Mouse (Mus musculus) hematopoietic stem cell, adult 5-6 weeks (primary cell): ENCODE measurements around the gene Zcwpw1. TPM values are rescaled to one million over a fixed set of nuclear protein-coding genes. Genes with fewer than 3 reads are reported as not detected.
A peak's percentile ranks its signal among the peaks of the same experiment; 100 is the strongest.
"Not testable (repeated sequence)": the region's sequence is repeated elsewhere in the genome, so short reads cannot be mapped to it uniquely, and the experiment has no call there.

Experiments used
- ATAC-seq, 2 experiments: fragments of 125-278 bp in 1 of 2; replicated peaks in 1 of 2; 2 replicates each; pipeline ENCODE4 v1.8.0; 2016 to 2017; ENCODE audit warnings: inconsistent platforms in 2 of 2, mild to moderate bottlenecking in 2 of 2, moderate number of reproducible peaks in 2 of 2, low read depth in 1 of 2, moderate TSS enrichment in 1 of 2; ENCODE audit not compliant: low FRiP score in 2 of 2, poor library complexity in 2 of 2, severe bottlenecking in 2 of 2, insufficient read depth in 1 of 2, low TSS enrichment in 1 of 2
- total RNA-seq: library from RNA; stranded (forward); fragments of 172-1452, 232-1000 nt; gene quantifications from 2 replicates; pipeline ENCODE4 v1.2.3, GENCODE M21; 2017

Gene Zcwpw1
- total RNA-seq, 1 experiment from 2014 or later, result 27.6 TPM

GRCm38 (mm10) chr5:137817466-137818222 lies 30.0 kb downstream of the Zcwpw1 start:
- no peak for ATAC-seq

GRCm38 (mm10) chr5:137822126-137822525 lies 34.5 kb downstream of the Zcwpw1 start:
- no peak for ATAC-seq

DNA sequence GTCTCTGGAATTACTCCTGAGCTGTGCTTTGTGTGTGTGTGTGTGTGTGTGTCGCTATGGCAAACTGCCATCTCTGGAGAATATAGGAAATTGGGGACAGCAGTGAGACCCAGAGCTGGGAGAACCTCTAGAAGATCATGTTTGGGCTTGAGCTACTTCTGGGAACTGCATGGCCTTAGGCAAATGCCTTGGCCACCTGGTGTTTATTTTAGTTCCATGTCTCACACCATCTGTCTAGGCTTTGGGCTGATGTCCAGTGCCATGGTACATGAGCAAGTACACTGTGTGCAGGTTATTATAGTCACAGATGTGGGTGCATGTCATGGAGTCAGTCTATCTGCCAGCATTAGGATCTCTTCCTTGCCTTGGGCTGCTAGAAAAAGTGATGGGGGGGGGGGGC lies 35.0 kb downstream of the Zcwpw1 start:
- ATAC-seq, result no peak

DNA sequence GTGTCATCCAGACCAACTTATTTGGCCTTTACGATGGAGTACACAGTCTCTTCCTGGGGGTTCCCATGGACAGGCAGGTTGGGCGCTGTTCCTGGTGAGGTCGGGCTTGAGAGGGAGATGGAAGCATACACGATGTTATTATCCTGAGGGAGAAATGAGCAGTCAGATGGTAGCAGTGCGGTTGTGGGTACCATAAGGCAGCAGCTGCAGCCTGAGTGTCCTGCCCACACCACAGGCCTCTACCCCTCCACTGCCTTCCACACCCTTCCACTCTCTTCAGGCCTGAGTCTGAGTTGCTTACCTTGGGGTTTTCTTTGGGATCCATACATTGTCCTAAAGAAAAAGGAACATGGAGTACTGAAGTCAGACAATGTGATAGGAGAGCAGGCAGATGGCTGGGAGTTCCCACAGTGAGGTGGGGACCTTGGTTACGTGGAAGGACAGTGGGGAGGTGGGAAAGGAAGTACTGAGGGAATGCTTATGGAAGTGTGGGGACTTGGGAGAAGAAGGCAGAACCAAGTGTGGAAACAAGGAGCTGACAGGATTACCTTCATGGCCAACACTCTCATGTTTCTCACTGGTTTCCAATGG lies 36.0 kb downstream of the Zcwpw1 start:
- no peak for ATAC-seq

- ATAC-seq, result peak; percentile 40 to 53; a peak in 1 of 4 replicates
Measured at GRCm38 (mm10) chr5:137825030-137825429, 37.4 kb downstream of the Zcwpw1 start.

GRCm38 (mm10) chr5:137825971-137826370 lies 38.4 kb downstream of the Zcwpw1 start:
- ATAC-seq, result no peak

GRCm38 (mm10) chr5:137826421-137826820 lies 38.8 kb downstream of the Zcwpw1 start:
- no peak for ATAC-seq

DNA sequence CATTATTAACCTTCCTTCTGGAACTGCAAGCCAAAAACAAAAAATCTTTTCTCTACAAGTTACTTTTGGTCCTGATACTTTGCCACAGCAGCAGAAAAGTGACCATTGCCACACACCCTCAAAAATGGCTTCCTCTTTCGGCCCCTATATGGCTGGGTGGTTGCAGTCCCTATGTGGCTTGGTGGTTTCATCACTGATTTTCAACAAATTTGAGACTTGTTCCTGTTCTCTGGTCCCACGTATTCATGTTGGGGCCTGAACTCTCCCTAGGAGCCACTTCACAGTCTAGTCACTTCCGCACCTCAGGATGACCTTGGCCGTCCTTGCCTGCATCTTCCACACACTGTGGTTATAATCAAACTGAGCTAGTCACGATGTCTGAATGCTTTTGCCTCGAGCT lies 41.1 kb downstream of the Zcwpw1 start:
- peak; percentile 33 to 69; a peak in 1 of 4 replicates for ATAC-seq

DNA sequence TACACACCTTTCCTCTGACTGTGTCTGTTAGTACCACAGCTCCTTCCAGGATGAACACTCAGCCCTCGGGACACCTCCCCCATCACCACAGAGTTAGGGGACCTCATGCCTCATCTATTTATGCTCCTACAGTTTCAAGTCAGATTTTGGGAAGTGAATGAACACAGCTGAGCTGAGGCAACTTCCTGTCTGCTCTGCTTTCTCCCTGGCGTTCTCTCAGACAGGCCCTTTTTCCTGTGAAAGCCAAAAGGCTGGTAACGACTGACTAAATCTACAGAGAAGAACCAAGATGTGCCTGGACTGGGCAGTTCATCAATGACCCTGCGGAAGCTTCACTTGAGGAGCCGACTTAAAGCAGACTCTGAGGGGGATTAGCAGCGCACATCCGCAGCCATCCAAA lies 42.6 kb downstream of the Zcwpw1 start:
- no peak for ATAC-seq

DNA sequence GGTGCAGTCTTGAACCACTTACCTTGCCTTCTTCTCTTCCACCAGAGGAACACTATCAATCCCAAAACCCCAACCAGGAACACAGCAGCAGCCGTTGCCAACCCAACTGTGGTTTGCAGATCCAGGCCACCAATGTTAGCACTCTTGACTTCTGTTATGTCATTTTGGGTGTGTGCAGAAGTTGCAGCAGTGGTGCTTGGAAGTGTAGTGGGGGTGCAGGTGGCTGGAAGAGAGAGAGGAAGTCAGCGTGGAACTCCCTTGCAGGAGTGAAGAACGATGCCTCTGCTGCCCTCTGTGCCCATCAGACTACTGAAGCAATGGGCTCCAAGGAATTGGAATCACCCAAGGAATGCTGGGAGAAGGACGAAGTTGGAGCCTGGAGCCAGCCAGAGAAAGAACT lies 43.5 kb downstream of the Zcwpw1 start:
- peak in 1 of 2 experiments; percentile 52; a peak in 1 of 4 replicates for ATAC-seq

DNA sequence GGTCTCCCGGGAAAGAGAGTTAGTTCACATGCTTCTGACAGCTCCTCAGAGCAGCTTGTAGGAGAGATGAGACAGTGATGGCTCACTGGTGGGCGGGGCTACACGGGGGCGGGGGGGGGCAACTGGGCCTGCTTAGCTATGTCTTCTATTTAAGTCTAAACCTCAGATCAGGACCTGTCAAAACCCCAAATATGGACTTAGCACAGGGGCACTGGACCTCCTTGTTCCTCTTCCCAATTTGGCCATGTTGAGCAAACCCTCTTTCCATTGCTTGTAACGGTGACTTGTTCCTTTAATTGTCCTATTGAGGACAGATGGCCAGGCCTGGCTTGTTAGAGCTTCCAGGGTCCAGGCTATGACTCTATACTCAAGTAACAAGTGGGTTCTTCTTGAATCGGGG lies 43.9 kb downstream of the Zcwpw1 start:
- ATAC-seq, result no peak

GRCm38 (mm10) chr5:137833500-137833899 lies 45.9 kb downstream of the Zcwpw1 start:
- ATAC-seq, result no peak

DNA sequence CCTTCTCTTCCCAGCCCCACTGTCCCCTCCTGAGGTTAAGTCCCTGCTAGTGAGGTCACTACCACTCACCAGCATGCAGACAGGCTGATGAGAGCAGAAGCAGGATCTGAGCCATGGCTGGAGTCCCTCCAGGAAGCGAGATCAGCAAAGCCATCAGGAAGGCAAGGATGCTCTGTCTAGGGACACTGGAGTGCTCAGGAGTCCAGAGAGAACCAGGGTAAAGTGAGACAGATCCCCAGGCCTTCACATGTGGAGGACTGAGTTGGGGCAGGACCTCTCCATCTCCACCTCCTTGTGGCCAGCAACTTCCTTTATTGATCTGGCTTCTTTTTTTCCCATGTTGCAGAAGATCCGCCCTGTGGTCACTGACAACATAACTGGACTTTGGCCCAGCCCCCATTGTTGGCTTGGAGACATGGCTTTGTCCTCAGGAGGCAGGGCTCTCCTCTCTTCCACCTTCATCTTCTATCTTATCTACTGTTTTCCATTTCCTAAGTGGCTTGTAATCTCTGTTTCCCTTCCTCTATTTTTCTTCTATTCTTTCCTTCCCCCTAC lies 48.4 kb downstream of the Zcwpw1 start, which contains the start of gene Pilra:
Gene Pilra, minus strand, starts transcription at position 316 of the 555 bp plus-strand sequence.
- peak; percentile 34 to 81; a peak in 2 of 4 replicates for ATAC-seq

DNA sequence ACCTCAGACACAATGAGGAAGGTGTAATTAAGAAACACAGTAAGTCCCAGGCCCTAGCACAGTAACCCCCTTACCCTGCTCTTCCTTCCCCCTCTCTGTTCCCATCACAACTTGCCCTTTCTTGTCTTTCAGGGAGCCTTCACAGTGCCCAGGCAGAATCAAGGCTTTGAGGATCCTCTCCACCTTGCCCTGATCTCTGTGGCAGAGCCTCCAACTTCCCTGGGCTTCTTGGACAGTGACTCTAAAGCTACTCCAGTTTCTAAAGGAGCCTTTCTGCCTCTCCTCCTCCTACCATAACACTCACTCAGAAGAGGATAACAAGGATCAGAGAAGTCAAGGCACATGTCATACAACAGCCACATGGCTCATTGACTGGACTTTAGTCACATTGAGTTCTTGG lies 49.0 kb downstream of the Zcwpw1 start:
- ATAC-seq, result no peak

- ATAC-seq, result peak; percentile 32 to 71; a peak in 2 of 4 replicates
Measured at GRCm38 (mm10) chr5:137837110-137837509, 49.5 kb downstream of the Zcwpw1 start.

GRCm38 (mm10) chr5:137850313-137850712 lies 62.7 kb downstream of the Zcwpw1 start:
- not testable (repeated sequence) for ATAC-seq

DNA sequence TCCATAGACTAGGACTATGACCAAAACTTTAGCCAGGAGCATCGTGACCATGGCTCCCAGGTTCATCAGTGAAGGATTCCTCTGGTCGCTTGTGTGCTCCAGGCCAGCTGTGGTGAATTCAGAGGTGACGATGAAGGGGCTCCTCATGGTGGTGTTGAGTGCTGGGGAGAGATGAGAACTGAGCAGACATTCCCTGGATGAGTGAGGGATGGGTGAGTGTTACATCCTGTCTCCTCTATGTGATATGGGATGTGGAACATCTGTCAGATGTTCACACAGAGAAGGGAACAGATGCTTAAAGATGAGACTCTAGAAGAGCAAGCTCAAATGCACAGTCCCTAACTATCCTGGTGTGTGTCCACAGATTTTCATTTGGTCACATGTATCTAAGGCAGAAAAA lies 67.3 kb downstream of the Zcwpw1 start:
- ATAC-seq, result not testable (repeated sequence)

GRCm38 (mm10) chr5:137856870-137857269 lies 69.3 kb downstream of the Zcwpw1 start:
- peak; percentile 42 to 60 for ATAC-seq
